Mouse (Mus musculus): Measurements from ENCODE around the gene Atrnl1.

DNA sequence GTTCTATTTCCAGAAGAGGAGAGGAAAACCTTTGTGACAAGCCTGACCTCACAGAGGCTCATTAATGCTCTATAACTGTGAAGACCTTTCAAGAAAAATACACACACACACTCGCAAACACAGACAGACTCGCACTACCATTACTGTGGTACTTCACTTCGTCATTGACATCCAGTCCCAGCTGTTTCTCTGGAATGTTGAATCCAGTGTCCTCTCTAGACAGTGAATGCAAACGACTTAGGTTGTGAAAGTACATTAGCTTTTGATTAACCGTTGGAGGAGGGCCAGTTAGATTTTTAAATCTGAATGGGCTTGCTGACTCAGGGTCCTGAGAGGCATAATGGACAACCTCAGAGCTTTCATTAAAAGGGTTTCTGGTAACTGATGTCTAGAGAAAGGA lies 34.0 kb upstream of the Atrnl1 start:
- no peak for TF ChIP-seq CTCF (IDR thresholded peaks at IDR 0.05; ENCODE audit: extremely low read depth, insufficient read length, insufficient replicate concordance, low read depth, low read length)
- TF ChIP-seq POLR2A (IDR thresholded peaks at IDR 0.05; ENCODE audit: low read depth, low read length), result no peak

Data from small intestine, adult 2 months (tissue).